Mouse (Mus musculus): ENCODE data around the gene Ap3d1. TPM values are rescaled to one million over a fixed set of nuclear protein-coding genes. Genes with fewer than 3 reads are reported as not detected.
A peak's percentile ranks its signal among the peaks of the same experiment; 100 is the strongest.

Gene Ap3d1
- polyA plus RNA-seq, 1 experiment from 2014 or later, result 68.4 TPM

DNA sequence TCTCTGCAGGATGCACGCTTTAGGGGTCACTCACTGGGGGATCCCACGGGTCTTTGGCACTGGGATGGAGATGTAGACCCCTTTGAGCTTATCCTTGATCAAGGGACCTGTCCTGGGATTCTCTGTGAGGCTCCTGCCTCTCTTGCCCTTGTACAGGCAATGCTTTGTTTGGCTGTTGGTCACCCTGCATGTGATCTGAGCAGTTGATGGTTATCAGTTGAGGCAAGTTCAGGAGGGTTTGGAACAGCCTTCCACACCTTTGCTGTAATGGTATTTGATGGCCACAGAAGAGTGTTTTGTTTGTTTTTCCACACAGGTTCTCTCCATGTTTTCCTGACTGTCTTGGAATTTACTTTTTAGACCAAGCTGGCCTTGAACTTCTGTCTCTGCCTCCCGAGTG, 19.8 kb upstream of the Ap3d1 start:
- Histone ChIP-seq H3K27me3 (ENCODE audit: control insufficient read depth, insufficient read depth, low read length) (no peaks in the 10 kb centered on the region), H3K27ac (ENCODE audit: low read depth, low read length) (no peak overlapping the region), H3K4me2 (no peak overlapping the region), H3K4me1 (ENCODE audit: control insufficient read depth, insufficient read depth, low read length) (peaks cover 10% of the 10 kb centered on the region), H3K9ac (ENCODE audit: low read length) (no peak overlapping the region), H3K9me3 (ENCODE audit: control insufficient read depth, low read length) (no peaks in the 10 kb centered on the region), H3K4me3 (ENCODE audit: low read depth, low read length) (no peak overlapping the region), H3K36me3 (ENCODE audit: control insufficient read depth, insufficient read depth, low read length) (no peaks in the 10 kb centered on the region)
- 82% methylated on average over 3 of the region's 3 CpGs for WGBS
- no peak for ATAC-seq (ENCODE audit: low FRiP score)
- DNase-seq (ENCODE audit: low spot score, missing footprints), result no peak

DNA sequence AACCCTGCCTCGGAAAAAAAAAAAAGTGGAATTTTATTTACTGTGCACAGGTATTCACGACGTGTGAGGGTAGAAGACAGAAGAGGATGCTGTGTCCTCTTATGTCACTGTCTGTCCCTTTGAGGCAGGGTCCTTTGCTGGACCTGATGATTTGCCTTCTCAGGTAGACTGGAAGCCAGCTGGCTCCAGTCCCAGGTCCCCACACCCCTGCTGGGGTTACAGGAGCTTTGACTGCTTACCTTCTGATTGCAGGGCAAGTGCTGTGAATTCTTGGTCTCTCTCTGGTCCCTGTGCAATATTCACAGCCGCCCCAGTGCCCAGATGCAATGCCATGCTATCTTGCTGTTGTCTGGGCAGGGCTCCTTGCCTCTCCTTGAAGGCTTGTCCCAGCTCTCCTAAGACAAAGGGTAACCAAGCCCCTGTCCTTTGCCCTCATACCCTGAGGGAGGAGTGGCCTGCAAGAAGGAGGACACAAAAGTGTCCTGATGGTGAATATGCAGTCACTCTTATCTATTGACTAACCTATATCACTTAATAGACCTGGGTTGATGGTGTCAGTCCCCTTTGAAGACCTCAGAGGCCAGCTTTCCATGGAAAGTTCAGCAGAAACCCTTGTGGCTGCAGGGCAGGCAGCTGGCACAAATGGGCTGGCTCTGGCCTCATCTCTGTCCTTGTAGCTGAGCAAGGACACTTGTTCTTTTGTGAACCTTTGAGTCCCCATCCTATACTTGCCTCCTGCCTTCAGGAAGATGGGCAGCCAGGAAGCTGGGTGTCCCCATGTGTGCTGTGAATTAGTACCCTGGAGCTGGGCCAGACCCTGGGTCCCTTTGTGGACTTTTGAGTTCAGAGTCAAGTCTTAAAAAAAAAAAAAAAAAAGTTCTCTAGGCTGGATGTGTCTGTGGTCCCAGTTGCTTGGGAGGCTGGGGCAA, 18.8 kb upstream of the Ap3d1 start:
- H3K27me3 ChIP-seq (ENCODE audit: control insufficient read depth, insufficient read depth, low read length), result no peaks in the 10 kb centered on the region
- H3K9ac ChIP-seq (ENCODE audit: low read length), result no peak overlapping the region; the same call in 1 of the 2 replicates
- ATAC-seq (ENCODE audit: low FRiP score), result no peak
- no peaks in the 10 kb centered on the region for H3K9me3 ChIP-seq (ENCODE audit: control insufficient read depth, low read length)
- H3K4me1 ChIP-seq (ENCODE audit: control insufficient read depth, insufficient read depth, low read length), result peaks cover 20% of the 10 kb centered on the region
- H3K4me3 ChIP-seq (ENCODE audit: low read depth, low read length), result no peak overlapping the region
- DNase-seq (ENCODE audit: low spot score, missing footprints), result no peak
- H3K4me2 ChIP-seq, result no peak overlapping the region
- no peak overlapping the region for H3K27ac ChIP-seq (ENCODE audit: low read depth, low read length)
- 85% methylated on average over 4 of the region's 4 CpGs for WGBS
- H3K36me3 ChIP-seq (ENCODE audit: control insufficient read depth, insufficient read depth, low read length), result no peaks in the 10 kb centered on the region

DNA sequence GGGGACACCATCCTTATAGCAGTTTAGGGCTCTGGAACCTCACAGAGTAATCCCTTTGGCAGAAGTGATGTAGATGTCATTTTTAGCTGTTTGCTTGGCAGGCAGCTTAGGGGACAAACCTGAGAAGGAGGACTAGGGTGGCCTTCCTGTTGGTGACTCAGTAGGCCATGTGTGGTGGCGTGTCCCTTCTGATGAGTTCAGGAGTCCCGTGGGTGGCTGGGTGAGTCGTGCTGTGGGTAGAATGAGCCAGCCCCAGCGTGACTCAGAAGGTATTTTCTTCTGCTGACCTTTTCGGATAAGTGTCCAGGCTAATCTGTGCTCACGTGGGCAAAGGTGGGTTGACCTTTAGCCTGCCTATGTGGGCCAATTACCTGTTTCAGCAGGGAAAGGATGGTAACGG, 16.6 kb upstream of the Ap3d1 start:
- DNase-seq (ENCODE audit: low spot score, missing footprints), result no peak
- no peak overlapping the region for H3K4me3 ChIP-seq (ENCODE audit: low read depth, low read length)
- H3K27me3 ChIP-seq (ENCODE audit: control insufficient read depth, insufficient read depth, low read length), result no peaks in the 10 kb centered on the region
- H3K9me3 ChIP-seq (ENCODE audit: control insufficient read depth, low read length), result no peaks in the 10 kb centered on the region
- H3K36me3 ChIP-seq (ENCODE audit: control insufficient read depth, insufficient read depth, low read length), result no peaks in the 10 kb centered on the region
- no peak overlapping the region for H3K9ac ChIP-seq (ENCODE audit: low read length)
- no peak for ATAC-seq (ENCODE audit: low FRiP score)
- no peak overlapping the region for H3K27ac ChIP-seq (ENCODE audit: low read depth, low read length)
- 82% methylated on average over 7 of the region's 7 CpGs for WGBS
- H3K4me1 ChIP-seq (ENCODE audit: control insufficient read depth, insufficient read depth, low read length), result peaks cover 21% of the 10 kb centered on the region
- no peak overlapping the region for H3K4me2 ChIP-seq

DNA sequence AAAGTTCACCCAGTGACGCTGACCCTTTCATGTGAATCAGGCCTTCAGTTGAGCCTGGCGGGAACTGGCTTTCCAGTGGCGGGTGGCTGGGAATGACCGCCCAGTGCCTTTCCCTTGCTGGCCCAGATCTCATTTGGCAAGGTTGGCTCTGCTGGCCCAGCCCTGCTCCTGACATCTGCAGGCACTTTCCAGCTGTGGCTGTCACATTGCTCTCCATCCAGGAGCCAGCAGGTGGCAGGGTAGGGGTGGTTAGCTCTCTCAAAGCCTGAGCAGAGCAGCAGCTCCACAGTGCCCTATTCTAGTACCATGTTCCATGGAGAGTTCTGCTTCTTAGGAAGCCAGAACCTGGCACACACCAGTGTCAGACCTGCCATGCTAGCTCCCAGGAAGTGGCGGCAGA, 15.7 kb upstream of the Ap3d1 start:
- DNase-seq (ENCODE audit: low spot score, missing footprints) (peak; percentile 84), ATAC-seq (ENCODE audit: low FRiP score) (no peak)
- 45% methylated on average over 5 of the region's 5 CpGs for WGBS
- no peak overlapping the region for H3K4me2 ChIP-seq
- no peak overlapping the region for H3K4me3 ChIP-seq (ENCODE audit: low read depth, low read length)
- H3K36me3 ChIP-seq (ENCODE audit: control insufficient read depth, insufficient read depth, low read length), result no peaks in the 10 kb centered on the region
- no peak overlapping the region for H3K27ac ChIP-seq (ENCODE audit: low read depth, low read length)
- no peak overlapping the region for H3K9ac ChIP-seq (ENCODE audit: low read length)
- H3K27me3 ChIP-seq (ENCODE audit: control insufficient read depth, insufficient read depth, low read length), result no peaks in the 10 kb centered on the region
- no peaks in the 10 kb centered on the region for H3K9me3 ChIP-seq (ENCODE audit: control insufficient read depth, low read length)
- peaks cover 21% of the 10 kb centered on the region for H3K4me1 ChIP-seq (ENCODE audit: control insufficient read depth, insufficient read depth, low read length)

DNA sequence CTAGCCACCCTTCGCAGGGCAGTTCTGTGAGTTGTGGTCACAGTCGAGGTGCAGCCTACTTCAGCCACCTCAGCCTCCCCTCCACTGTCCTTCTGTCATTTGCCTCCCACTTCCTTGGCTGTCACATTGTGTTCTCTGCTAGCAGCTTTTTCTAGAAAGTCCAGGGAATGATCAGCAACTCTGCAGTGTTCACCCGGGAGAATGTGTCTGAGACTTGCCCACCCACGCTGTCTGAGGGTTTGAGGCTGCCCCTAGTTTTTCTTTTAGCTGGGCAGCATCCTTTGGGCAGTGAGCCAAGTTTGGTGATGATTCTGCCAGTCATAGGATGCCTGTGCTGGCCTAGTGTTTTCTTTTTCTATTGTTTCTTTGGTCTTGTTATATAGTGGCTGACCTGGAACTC, 14.9 kb upstream of the Ap3d1 start:
- Histone ChIP-seq H3K36me3 (ENCODE audit: control insufficient read depth, insufficient read depth, low read length) (no peaks in the 10 kb centered on the region), H3K27me3 (ENCODE audit: control insufficient read depth, insufficient read depth, low read length) (no peaks in the 10 kb centered on the region), H3K27ac (ENCODE audit: low read depth, low read length) (no peak overlapping the region), H3K9me3 (ENCODE audit: control insufficient read depth, low read length) (no peaks in the 10 kb centered on the region), H3K4me2 (peak overlapping the region; percentile 90; the same call in 1 of the 2 replicates), H3K4me1 (ENCODE audit: control insufficient read depth, insufficient read depth, low read length) (peaks cover 25% of the 10 kb centered on the region), H3K9ac (ENCODE audit: low read length) (no peak overlapping the region), H3K4me3 (ENCODE audit: low read depth, low read length) (peak overlapping the region; percentile 99; the same call in 1 of the 2 replicates)
- peak; percentile 69 for DNase-seq (ENCODE audit: low spot score, missing footprints)
- ATAC-seq (ENCODE audit: low FRiP score), result no peak
- WGBS, result 76% methylated on average over 4 of the region's 4 CpGs

DNA sequence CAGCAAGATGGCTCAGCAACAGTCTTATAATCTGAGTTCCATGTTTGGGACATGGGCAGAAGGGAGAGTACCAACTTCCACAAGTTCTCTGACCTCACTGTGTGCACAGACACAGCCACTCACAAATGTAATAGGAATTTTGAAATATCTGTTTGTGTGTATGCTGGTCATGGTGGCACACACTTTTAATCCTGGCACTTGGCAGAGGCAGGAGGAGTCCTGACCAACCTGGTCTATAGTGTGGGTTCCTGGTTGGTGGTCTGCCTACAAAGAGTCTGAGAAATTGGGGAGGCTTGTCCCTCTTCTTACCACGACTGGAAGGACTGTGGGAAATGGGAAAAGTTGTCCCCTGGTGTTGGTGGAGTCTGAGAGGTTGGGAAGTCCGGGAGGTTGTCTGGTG, 14.4 kb upstream of the Ap3d1 start:
- Histone ChIP-seq H3K36me3 (ENCODE audit: control insufficient read depth, insufficient read depth, low read length) (no peaks in the 10 kb centered on the region), H3K4me1 (ENCODE audit: control insufficient read depth, insufficient read depth, low read length) (peaks cover 29% of the 10 kb centered on the region), H3K9ac (ENCODE audit: low read length) (peak overlapping the region; percentile 98; the same call in 1 of the 2 replicates), H3K27me3 (ENCODE audit: control insufficient read depth, insufficient read depth, low read length) (no peaks in the 10 kb centered on the region), H3K9me3 (ENCODE audit: control insufficient read depth, low read length) (no peaks in the 10 kb centered on the region), H3K4me2 (peak overlapping the region; percentile 90), H3K27ac (ENCODE audit: low read depth, low read length) (no peak overlapping the region), H3K4me3 (ENCODE audit: low read depth, low read length) (peak overlapping the region; percentile 99)
- no peak for ATAC-seq (ENCODE audit: low FRiP score)
- DNase-seq (ENCODE audit: low spot score, missing footprints), result peak; percentile 75
- 73% methylated on average over 2 of the region's 2 CpGs for WGBS

DNA sequence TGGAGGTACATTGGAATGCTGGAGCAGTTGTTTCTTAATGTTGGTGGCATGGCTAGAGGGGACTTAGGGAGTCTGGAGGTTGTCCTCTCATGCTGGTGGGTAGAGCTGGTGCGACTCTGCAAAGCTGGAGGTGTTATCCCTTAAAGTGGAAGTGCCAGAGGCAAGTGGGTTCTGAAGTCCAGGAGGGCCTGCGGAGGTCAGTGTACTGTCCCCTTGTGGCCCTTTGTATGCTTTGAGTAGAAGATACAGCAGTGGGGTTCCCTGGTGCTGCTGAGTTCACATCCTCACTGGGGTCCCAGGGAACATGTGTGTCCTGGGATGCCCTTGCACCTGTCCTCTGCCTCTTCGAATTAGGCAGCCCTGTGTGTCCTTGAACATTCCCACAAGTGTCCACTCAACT, 14.0 kb upstream of the Ap3d1 start:
- Histone ChIP-seq H3K4me2 (peak overlapping the region; percentile 90), H3K27ac (ENCODE audit: low read depth, low read length) (no peak overlapping the region), H3K27me3 (ENCODE audit: control insufficient read depth, insufficient read depth, low read length) (no peaks in the 10 kb centered on the region), H3K9ac (ENCODE audit: low read length) (peak overlapping the region; percentile 98), H3K36me3 (ENCODE audit: control insufficient read depth, insufficient read depth, low read length) (no peaks in the 10 kb centered on the region), H3K4me3 (ENCODE audit: low read depth, low read length) (peak overlapping the region; percentile 99), H3K9me3 (ENCODE audit: control insufficient read depth, low read length) (no peaks in the 10 kb centered on the region), H3K4me1 (ENCODE audit: control insufficient read depth, insufficient read depth, low read length) (peaks cover 30% of the 10 kb centered on the region)
- WGBS, result 40% methylated on average over 3 of the region's 3 CpGs
- no peak for ATAC-seq (ENCODE audit: low FRiP score)
- no peak for DNase-seq (ENCODE audit: low spot score, missing footprints)

DNA sequence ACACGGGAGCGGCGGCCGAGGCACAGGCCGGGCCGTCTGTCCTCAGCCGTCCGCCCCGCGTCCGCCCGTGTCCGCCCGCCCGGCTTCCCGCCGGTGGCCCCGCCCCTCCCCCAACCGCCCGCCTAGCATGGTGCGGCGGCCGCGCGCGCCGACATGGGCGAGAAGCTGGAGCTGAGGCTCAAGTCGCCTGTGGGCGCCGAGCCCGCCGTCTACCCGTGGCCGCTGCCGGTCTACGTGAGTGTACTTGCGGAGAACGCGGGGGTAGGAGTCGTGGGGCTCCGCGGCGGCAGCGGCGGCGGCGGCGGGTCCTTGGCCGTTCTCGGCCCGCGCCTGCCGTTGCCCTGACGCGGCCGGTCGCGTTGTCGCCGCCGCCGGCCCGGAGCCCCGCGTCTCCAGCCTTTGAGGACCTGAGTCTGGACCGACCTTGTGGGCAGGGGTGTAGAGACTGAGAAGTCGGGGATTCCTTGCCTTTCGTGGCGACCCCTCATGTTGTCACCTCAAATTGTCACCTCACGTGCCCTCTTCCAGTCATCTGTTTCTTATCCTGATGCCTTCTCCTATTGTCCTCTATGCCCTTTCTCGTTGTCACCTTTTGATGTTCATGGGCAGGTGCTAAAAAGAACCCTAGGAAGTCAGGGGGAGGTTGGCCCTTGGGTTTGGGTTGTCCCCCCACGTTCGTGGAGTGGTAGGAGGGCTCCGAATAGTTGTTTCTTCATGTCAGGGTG, 13.4 kb upstream of the Ap3d1 start:
- no peaks in the 10 kb centered on the region for H3K36me3 ChIP-seq (ENCODE audit: control insufficient read depth, insufficient read depth, low read length)
- H3K27ac ChIP-seq (ENCODE audit: low read depth, low read length), result peak overlapping the region; percentile 74
- no peaks in the 10 kb centered on the region for H3K27me3 ChIP-seq (ENCODE audit: control insufficient read depth, insufficient read depth, low read length)
- DNase-seq (ENCODE audit: low spot score, missing footprints) (peak; percentile 92), ATAC-seq (ENCODE audit: low FRiP score) (no peak)
- peaks cover 30% of the 10 kb centered on the region for H3K4me1 ChIP-seq (ENCODE audit: control insufficient read depth, insufficient read depth, low read length)
- WGBS, result under 1% methylated on average over 71 of the region's 75 CpGs
- peak overlapping the region; percentile 90 for H3K4me2 ChIP-seq
- H3K9me3 ChIP-seq (ENCODE audit: control insufficient read depth, low read length), result no peaks in the 10 kb centered on the region
- H3K9ac ChIP-seq (ENCODE audit: low read length), result peak overlapping the region; percentile 98
- peak overlapping the region; percentile 99 for H3K4me3 ChIP-seq (ENCODE audit: low read depth, low read length)

Data from midbrain, embryonic 11.5 days (tissue).